Mouse (Mus musculus): ENCODE results near the gene Arhgap15. TPM values are rescaled to one million over a fixed set of nuclear protein-coding genes. Genes with fewer than 3 reads are reported as not detected.

The Arhgap15 gene
- polyA plus RNA-seq, 1 experiment, result 9.5 TPM

DNA sequence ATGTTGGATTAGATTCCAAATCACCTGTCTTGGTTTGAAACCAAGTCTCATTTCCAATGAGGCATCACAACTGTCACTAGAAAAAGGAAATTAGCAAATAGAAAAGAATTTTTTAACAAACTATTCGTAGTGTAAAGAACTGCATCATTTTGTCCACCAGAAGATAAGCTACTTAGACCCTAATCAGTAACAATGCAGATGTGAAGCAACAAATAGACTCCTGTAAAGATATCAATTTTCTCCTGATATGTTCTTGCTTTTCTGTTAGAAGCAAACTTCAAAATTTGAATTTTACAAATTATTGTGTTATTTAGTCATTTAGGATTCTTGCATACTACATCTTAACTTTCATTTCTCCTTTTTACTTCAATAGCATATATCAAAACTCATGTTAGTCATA, 253.8 kb downstream of the Arhgap15 start:
- Histone ChIP-seq H3K4me3 (ENCODE audit: control insufficient read depth, insufficient read depth, low read length) (no peak overlapping the region), H3K36me3 (ENCODE audit: control insufficient read depth, insufficient read depth, low read length) (no peaks in the 10 kb centered on the region), H3K27me3 (ENCODE audit: control insufficient read depth, insufficient read depth, low read length) (no peaks in the 10 kb centered on the region), H3K4me1 (replicated peaks; ENCODE audit: control insufficient read depth, insufficient read depth, low read length) (no peaks in the 10 kb centered on the region), H3K27ac (ENCODE audit: control insufficient read depth, insufficient read depth, low read length) (no peak overlapping the region)
- 98% methylated on average over 1 of the region's 1 CpGs for WGBS
- TF ChIP-seq CTCF (IDR thresholded peaks at IDR 0.05; ENCODE audit: borderline replicate concordance, control insufficient read depth, extremely low read depth, insufficient read depth, low read length, poor library complexity) (no peak), POLR2A (IDR thresholded peaks at IDR 0.05; ENCODE audit: control insufficient read depth, extremely low read depth, insufficient read depth, low read length, poor library complexity) (no peak)
- DNase-seq, result no peak

DNA sequence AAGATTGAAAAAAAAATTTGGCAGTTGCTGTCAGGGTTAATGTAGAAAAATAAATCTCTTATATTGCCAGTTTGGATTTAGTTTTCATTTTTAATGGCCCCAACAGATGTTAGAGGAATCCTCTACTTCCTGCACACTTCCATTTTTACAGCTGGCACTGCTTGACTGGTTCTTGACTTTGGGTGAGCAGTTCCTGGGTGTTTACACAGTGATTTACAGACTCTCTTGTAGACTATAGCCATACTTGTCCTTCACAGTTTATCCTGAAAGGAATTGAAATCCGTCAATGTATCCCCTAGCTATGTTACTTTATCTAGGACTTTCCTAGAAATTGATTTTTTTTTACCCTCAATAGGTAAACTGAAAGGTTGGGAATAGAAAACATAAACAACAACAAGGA, 261.6 kb downstream of the Arhgap15 start:
- H3K4me1 ChIP-seq (replicated peaks; ENCODE audit: control insufficient read depth, insufficient read depth, low read length), result no peaks in the 10 kb centered on the region
- no peaks in the 10 kb centered on the region for H3K36me3 ChIP-seq (ENCODE audit: control insufficient read depth, insufficient read depth, low read length)
- no peak overlapping the region for H3K27ac ChIP-seq (ENCODE audit: control insufficient read depth, insufficient read depth, low read length)
- 98% methylated on average over 1 of the region's 1 CpGs for WGBS
- no peak overlapping the region for H3K4me3 ChIP-seq (ENCODE audit: control insufficient read depth, insufficient read depth, low read length)
- TF ChIP-seq CTCF (IDR thresholded peaks at IDR 0.05; ENCODE audit: borderline replicate concordance, control insufficient read depth, extremely low read depth, insufficient read depth, low read length, poor library complexity) (no peak), POLR2A (IDR thresholded peaks at IDR 0.05; ENCODE audit: control insufficient read depth, extremely low read depth, insufficient read depth, low read length, poor library complexity) (no peak)
- DNase-seq, result no peak
- H3K27me3 ChIP-seq (ENCODE audit: control insufficient read depth, insufficient read depth, low read length), result no peaks in the 10 kb centered on the region

DNA sequence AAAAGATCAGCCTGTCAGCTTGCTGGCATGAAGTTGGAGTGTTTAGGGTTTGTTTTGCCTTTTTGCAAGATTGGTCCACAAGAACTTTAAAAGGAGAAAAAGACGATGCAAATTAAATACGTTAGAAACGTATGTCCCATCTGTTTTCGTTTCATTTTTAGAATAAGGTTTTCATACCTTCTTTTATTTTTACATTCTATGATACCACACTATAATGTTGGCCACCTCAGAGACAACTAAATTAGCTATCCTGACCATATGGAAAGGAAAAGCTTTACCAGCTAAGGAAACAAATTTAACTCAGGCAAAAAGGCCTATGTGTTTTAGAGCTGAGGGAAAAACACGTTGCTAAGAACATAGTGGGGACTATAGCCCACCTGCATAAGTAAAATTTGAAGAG, 264.8 kb downstream of the Arhgap15 start:
- Histone ChIP-seq H3K36me3 (ENCODE audit: control insufficient read depth, insufficient read depth, low read length) (no peaks in the 10 kb centered on the region; the same call in 1 of the 2 replicates), H3K27me3 (ENCODE audit: control insufficient read depth, insufficient read depth, low read length) (no peaks in the 10 kb centered on the region), H3K4me3 (ENCODE audit: control insufficient read depth, insufficient read depth, low read length) (no peak overlapping the region), H3K4me1 (replicated peaks; ENCODE audit: control insufficient read depth, insufficient read depth, low read length) (no peaks in the 10 kb centered on the region), H3K27ac (ENCODE audit: control insufficient read depth, insufficient read depth, low read length) (no peak overlapping the region)
- no peak for DNase-seq
- WGBS, result 97% methylated on average over 5 of the region's 5 CpGs
- TF ChIP-seq POLR2A (IDR thresholded peaks at IDR 0.05; ENCODE audit: control insufficient read depth, extremely low read depth, insufficient read depth, low read length, poor library complexity) (no peak), CTCF (IDR thresholded peaks at IDR 0.05; ENCODE audit: borderline replicate concordance, control insufficient read depth, extremely low read depth, insufficient read depth, low read length, poor library complexity) (no peak)

DNA sequence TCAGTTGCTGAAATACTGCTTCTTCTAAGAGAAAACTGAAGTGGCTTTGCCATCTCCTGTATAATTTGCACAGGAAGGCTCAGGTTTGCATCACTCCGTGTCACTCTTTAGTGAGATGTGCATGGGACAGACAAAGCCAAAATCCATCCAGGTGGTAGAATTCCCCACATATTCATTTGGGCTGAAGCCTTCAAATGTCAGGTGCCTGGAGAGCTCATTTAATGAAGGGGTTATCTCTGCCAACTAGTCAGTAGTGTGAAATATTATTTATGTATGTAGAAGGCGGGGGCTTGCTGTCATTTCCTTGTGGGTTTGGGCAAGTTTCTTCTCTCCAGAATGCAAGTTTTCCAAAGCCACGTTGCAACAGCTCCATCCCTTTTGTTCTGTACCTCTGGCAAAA, 268.1 kb downstream of the Arhgap15 start:
- DNase-seq, result no peak
- H3K27me3 ChIP-seq (ENCODE audit: control insufficient read depth, insufficient read depth, low read length), result no peaks in the 10 kb centered on the region
- no peak overlapping the region for H3K27ac ChIP-seq (ENCODE audit: control insufficient read depth, insufficient read depth, low read length)
- no peaks in the 10 kb centered on the region for H3K4me1 ChIP-seq (replicated peaks; ENCODE audit: control insufficient read depth, insufficient read depth, low read length)
- 85% methylated on average over 3 of the region's 3 CpGs for WGBS
- no peak overlapping the region for H3K4me3 ChIP-seq (ENCODE audit: control insufficient read depth, insufficient read depth, low read length)
- no peaks in the 10 kb centered on the region; the same call in 1 of the 2 replicates for H3K36me3 ChIP-seq (ENCODE audit: control insufficient read depth, insufficient read depth, low read length)
- TF ChIP-seq POLR2A (IDR thresholded peaks at IDR 0.05; ENCODE audit: control insufficient read depth, extremely low read depth, insufficient read depth, low read length, poor library complexity) (no peak), CTCF (IDR thresholded peaks at IDR 0.05; ENCODE audit: borderline replicate concordance, control insufficient read depth, extremely low read depth, insufficient read depth, low read length, poor library complexity) (no peak)

DNA sequence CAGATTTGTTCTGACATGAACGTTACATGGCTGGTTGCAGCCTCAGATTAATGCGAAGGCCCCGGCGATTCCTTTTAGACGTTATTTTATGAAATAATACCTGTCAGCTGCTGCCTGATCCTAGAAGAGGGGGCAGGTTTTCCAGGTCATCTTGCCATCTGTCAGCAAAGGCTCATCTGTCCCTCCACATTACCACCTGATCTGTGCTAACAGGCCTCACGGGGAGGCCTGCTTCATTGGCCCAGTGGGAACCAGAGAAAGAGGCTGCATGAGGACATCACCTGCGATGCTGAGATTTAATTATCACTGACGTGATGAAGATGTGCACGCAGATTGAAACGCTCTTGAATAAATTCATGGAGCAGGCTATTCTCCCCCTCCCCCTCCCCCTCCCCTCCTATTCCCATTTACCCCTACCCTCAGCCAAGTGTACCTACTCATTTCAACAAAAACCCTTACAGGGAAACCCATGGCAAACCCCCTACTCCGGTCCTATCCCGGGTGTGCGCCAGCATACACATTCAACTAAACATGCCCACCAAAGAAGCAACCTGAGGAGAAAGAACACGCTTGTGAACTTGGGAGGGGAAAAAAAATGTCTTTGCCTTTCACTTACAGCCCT, 268.9 kb downstream of the Arhgap15 start:
- no peaks in the 10 kb centered on the region; the same call in 1 of the 2 replicates for H3K36me3 ChIP-seq (ENCODE audit: control insufficient read depth, insufficient read depth, low read length)
- no peaks in the 10 kb centered on the region for H3K27me3 ChIP-seq (ENCODE audit: control insufficient read depth, insufficient read depth, low read length)
- 94% methylated on average over 14 of the region's 14 CpGs for WGBS
- no peak overlapping the region for H3K4me3 ChIP-seq (ENCODE audit: control insufficient read depth, insufficient read depth, low read length)
- H3K4me1 ChIP-seq (replicated peaks; ENCODE audit: control insufficient read depth, insufficient read depth, low read length), result no peaks in the 10 kb centered on the region
- no peak for DNase-seq
- TF ChIP-seq POLR2A (IDR thresholded peaks at IDR 0.05; ENCODE audit: control insufficient read depth, extremely low read depth, insufficient read depth, low read length, poor library complexity), result no peak
- TF ChIP-seq CTCF (IDR thresholded peaks at IDR 0.05; ENCODE audit: borderline replicate concordance, control insufficient read depth, extremely low read depth, insufficient read depth, low read length, poor library complexity), result no peak
- no peak overlapping the region for H3K27ac ChIP-seq (ENCODE audit: control insufficient read depth, insufficient read depth, low read length)

DNA sequence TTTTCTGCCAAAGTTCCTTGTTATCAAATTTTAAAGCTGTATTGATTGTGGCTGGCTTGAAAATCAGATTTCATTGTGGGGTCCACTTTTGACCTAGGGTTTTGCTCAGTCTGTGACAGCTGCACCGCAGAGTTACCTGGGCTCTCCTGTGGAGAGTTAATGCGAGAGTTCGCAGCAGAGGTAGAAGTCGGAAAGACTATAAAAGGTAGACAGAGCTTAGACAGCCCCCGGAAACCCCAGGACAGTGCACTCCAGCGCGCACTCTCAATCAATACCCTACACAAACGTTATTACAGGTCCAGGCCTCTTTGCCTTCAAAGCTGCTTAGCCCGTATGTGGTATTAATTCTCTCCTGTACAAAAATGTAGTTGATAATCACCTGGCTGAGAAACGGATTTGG, 269.4 kb downstream of the Arhgap15 start:
- DNase-seq, result no peak
- Histone ChIP-seq H3K27me3 (ENCODE audit: control insufficient read depth, insufficient read depth, low read length) (no peaks in the 10 kb centered on the region), H3K36me3 (ENCODE audit: control insufficient read depth, insufficient read depth, low read length) (no peaks in the 10 kb centered on the region; the same call in 1 of the 2 replicates), H3K4me1 (replicated peaks; ENCODE audit: control insufficient read depth, insufficient read depth, low read length) (no peaks in the 10 kb centered on the region), H3K27ac (ENCODE audit: control insufficient read depth, insufficient read depth, low read length) (no peak overlapping the region), H3K4me3 (ENCODE audit: control insufficient read depth, insufficient read depth, low read length) (no peak overlapping the region)
- TF ChIP-seq POLR2A (IDR thresholded peaks at IDR 0.05; ENCODE audit: control insufficient read depth, extremely low read depth, insufficient read depth, low read length, poor library complexity), result no peak
- TF ChIP-seq CTCF (IDR thresholded peaks at IDR 0.05; ENCODE audit: borderline replicate concordance, control insufficient read depth, extremely low read depth, insufficient read depth, low read length, poor library complexity), result no peak
- 98% methylated on average over 10 of the region's 10 CpGs for WGBS

DNA sequence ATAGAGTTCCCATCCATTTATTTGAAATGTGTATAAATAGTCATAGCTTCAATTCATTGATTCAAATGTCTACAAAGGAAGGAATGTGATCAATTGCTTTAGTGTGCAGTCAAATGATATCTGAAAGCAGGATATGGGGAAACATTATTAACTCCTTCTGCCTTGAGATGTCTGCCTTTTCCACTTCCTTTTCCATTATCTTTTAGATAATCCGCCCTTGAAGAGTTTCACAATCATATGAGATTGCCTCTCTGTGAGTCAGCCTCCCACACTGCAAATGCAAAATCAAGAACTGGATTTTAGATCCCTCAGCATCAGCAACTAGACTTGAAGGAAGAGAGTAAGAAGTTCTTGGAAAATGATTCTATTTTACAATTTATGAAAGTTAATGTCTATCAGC, 276.1 kb downstream of the Arhgap15 start:
- DNase-seq, result no peak
- 89% methylated on average over 1 of the region's 1 CpGs for WGBS
- H3K27ac ChIP-seq (ENCODE audit: control insufficient read depth, insufficient read depth, low read length), result no peak overlapping the region
- TF ChIP-seq POLR2A (IDR thresholded peaks at IDR 0.05; ENCODE audit: control insufficient read depth, extremely low read depth, insufficient read depth, low read length, poor library complexity), result no peak
- TF ChIP-seq CTCF (IDR thresholded peaks at IDR 0.05; ENCODE audit: borderline replicate concordance, control insufficient read depth, extremely low read depth, insufficient read depth, low read length, poor library complexity), result no peak
- H3K36me3 ChIP-seq (ENCODE audit: control insufficient read depth, insufficient read depth, low read length), result no peaks in the 10 kb centered on the region
- no peaks in the 10 kb centered on the region for H3K4me1 ChIP-seq (replicated peaks; ENCODE audit: control insufficient read depth, insufficient read depth, low read length)
- no peak overlapping the region for H3K4me3 ChIP-seq (ENCODE audit: control insufficient read depth, insufficient read depth, low read length)
- no peaks in the 10 kb centered on the region for H3K27me3 ChIP-seq (ENCODE audit: control insufficient read depth, insufficient read depth, low read length)
